Mouse (Mus musculus): ENCODE measurements around the gene Cap1. TPM values are rescaled to one million over a fixed set of nuclear protein-coding genes. Genes with fewer than 3 reads are reported as not detected.

The Cap1 gene
- polyA plus RNA-seq, 1 experiment from 2014 or later = 70.2 TPM

DNA sequence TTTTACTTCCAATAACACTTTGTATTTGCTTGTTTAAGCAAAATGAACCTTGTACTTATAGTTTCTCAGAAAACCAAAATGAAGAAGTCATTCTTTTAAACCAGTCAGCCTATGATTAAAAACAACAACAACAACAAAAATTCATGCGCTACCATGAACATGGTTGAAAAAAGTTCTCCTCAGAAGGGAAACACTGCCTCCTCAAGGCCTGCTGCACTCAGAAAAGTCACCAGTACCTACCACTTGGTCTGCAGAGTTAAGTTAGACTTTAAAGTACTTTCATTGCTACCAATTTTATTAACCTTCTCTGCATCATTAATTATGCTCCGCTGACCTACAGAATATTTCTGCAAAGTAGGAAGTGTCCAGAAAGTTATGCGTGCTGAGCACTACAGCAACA, 2.6 kb downstream of the Cap1 start:
- DNase-seq (ENCODE audit: low spot score) = no peak
- Histone ChIP-seq H3K4me2 (ENCODE audit: low read depth, low read length) (peak overlapping the region; percentile 74), H3K27ac (replicated peaks; ENCODE audit: low read depth, low read length) (no peak overlapping the region), H3K4me1 (ENCODE audit: control insufficient read depth, insufficient read depth, low read length) (peaks cover 21% of the 10 kb centered on the region), H3K9me3 (ENCODE audit: control insufficient read depth, low read length) (no peaks in the 10 kb centered on the region), H3K9ac (ENCODE audit: low read depth, low read length) (no peak overlapping the region), H3K27me3 (replicated peaks; ENCODE audit: control insufficient read depth, insufficient read depth, low read length) (no peaks in the 10 kb centered on the region), H3K4me3 (ENCODE audit: low read depth, low read length) (no peak overlapping the region), H3K36me3 (ENCODE audit: control insufficient read depth, insufficient read depth, low read length) (no peaks in the 10 kb centered on the region)
- no peak for ATAC-seq (ENCODE audit: low read depth)
- 90% methylated on average over 3 of the region's 3 CpGs for WGBS

DNA sequence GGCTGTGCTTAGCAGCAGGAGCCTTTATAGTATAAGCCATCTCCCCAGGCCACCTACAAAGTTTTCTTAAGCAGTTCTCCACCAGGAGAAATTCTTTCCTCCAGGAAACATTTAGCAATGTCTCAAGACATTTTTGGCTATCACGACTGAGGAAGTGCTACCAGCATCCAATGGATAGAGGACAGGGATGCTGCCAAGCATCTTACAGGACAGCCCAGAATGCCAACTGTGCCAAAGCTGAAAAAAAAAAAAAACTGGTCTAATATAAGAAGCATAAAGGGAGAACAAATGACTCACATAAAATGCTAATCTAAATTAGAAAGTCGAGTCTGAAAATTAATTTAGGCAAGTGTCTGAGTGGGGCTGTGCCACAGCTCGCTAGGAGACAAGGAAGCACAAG, 3.3 kb downstream of the Cap1 start:
- H3K27me3 ChIP-seq (replicated peaks; ENCODE audit: control insufficient read depth, insufficient read depth, low read length) = no peaks in the 10 kb centered on the region
- no peak overlapping the region for H3K9ac ChIP-seq (ENCODE audit: low read depth, low read length)
- H3K36me3 ChIP-seq (ENCODE audit: control insufficient read depth, insufficient read depth, low read length) = no peaks in the 10 kb centered on the region
- H3K4me3 ChIP-seq (ENCODE audit: low read depth, low read length) = no peak overlapping the region
- peaks cover 21% of the 10 kb centered on the region for H3K4me1 ChIP-seq (ENCODE audit: control insufficient read depth, insufficient read depth, low read length)
- no peaks in the 10 kb centered on the region for H3K9me3 ChIP-seq (ENCODE audit: control insufficient read depth, low read length)
- H3K4me2 ChIP-seq (ENCODE audit: low read depth, low read length) = no peak overlapping the region
- DNase-seq (ENCODE audit: low spot score) (no peak), ATAC-seq (ENCODE audit: low read depth) (no peak)
- 72% methylated on average over 3 of the region's 3 CpGs for WGBS
- no peak overlapping the region for H3K27ac ChIP-seq (replicated peaks; ENCODE audit: low read depth, low read length)

DNA sequence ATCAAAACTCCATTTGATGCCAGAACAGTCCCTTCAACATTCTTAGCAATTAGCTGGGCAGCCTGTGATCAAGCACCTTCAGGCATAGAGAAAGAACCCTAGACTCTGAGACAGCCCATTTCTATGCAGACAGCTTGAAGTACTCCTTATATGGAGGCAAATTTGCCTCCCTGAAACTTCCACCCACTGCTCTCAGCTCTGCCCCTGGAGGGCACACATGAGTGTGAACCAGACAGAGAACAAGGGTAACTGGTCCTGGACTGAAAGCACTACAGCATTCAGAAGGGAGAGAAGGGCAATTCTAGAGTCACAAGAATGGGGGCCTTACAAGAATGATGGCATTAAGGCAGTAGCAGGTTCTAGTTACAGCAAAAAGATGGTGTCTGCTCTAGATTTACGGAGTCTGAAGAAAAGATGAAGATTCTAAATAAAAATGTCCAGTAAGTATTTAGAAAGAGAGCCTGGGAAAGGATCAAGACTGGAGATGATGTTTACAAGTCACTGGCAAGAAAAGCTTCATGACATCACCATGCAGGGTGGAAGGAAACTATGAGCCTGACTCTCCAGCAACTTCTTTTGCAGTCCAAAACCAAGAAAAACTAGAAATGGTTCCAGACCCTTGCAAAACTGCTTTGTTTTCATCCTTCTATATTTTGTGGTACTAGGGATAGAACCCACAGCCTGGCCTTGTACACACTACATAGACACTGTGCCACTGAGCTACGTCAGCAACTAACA, 7.4 kb downstream of the Cap1 start:
- Histone ChIP-seq H3K27ac (replicated peaks; ENCODE audit: low read depth, low read length) (no peak overlapping the region), H3K27me3 (replicated peaks; ENCODE audit: control insufficient read depth, insufficient read depth, low read length) (no peaks in the 10 kb centered on the region), H3K4me3 (ENCODE audit: low read depth, low read length) (no peak overlapping the region), H3K4me1 (ENCODE audit: control insufficient read depth, insufficient read depth, low read length) (peaks cover 6% of the 10 kb centered on the region; the same call in 1 of the 2 replicates), H3K9me3 (ENCODE audit: control insufficient read depth, low read length) (no peaks in the 10 kb centered on the region), H3K9ac (ENCODE audit: low read depth, low read length) (no peak overlapping the region), H3K36me3 (ENCODE audit: control insufficient read depth, insufficient read depth, low read length) (no peaks in the 10 kb centered on the region), H3K4me2 (ENCODE audit: low read depth, low read length) (no peak overlapping the region)
- no peak for DNase-seq (ENCODE audit: low spot score)
- 99% methylated on average over 2 of the region's 2 CpGs for WGBS
- no peak for ATAC-seq (ENCODE audit: low read depth)

DNA sequence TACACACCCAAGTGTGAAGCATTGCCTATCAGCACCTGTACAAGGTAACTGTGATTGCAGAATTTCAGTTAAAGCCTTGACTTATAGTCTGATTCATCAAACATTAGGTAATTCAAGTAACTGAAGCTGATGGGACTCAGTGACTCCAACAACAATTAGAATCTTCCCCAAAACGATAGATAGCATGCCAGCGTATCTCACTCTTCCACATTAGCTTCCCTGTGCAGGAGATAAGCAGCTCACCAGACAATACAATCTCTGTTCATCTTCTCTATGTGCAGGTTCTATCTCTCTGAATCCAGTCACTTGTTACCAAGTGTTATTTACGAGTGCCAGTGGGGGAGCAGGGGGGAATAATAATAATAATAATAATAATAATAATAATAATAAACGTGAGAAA, 12.3 kb downstream of the Cap1 start:
- no peak for DNase-seq (ENCODE audit: low spot score)
- H3K27me3 ChIP-seq (replicated peaks; ENCODE audit: control insufficient read depth, insufficient read depth, low read length) = no peaks in the 10 kb centered on the region
- H3K9ac ChIP-seq (ENCODE audit: low read depth, low read length) = no peak overlapping the region
- H3K4me3 ChIP-seq (ENCODE audit: low read depth, low read length) = no peak overlapping the region
- no peak for ATAC-seq (ENCODE audit: low read depth)
- H3K36me3 ChIP-seq (ENCODE audit: control insufficient read depth, insufficient read depth, low read length) = peaks cover 38% of the 10 kb centered on the region
- H3K9me3 ChIP-seq (ENCODE audit: control insufficient read depth, low read length) = no peaks in the 10 kb centered on the region
- H3K4me1 ChIP-seq (ENCODE audit: control insufficient read depth, insufficient read depth, low read length) = no peaks in the 10 kb centered on the region
- WGBS = 85% methylated on average over 4 of the region's 4 CpGs
- no peak overlapping the region for H3K4me2 ChIP-seq (ENCODE audit: low read depth, low read length)
- H3K27ac ChIP-seq (replicated peaks; ENCODE audit: low read depth, low read length) = no peak overlapping the region

DNA sequence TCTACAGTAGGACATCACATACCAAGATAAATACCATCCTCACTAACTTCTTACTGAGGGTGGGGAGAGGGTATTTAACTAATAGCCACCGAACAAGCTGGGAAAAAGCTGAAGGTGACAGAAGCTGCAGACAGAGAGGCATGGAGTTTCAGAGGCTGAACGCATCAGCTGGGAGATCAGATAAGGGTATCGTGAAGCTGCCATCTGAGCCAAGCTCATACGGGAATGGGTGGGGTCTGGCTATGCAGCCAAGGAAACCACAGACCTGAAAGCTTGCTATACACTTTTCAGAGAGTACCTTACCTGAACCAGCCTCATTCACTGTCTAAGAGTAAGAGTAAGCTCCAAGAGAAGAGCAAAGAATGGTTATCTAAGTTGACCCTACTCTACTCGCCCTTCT, 12.9 kb downstream of the Cap1 start:
- Histone ChIP-seq H3K4me2 (ENCODE audit: low read depth, low read length) (no peak overlapping the region), H3K4me3 (ENCODE audit: low read depth, low read length) (no peak overlapping the region), H3K36me3 (ENCODE audit: control insufficient read depth, insufficient read depth, low read length) (peaks cover 43% of the 10 kb centered on the region), H3K27me3 (replicated peaks; ENCODE audit: control insufficient read depth, insufficient read depth, low read length) (no peaks in the 10 kb centered on the region), H3K9ac (ENCODE audit: low read depth, low read length) (no peak overlapping the region), H3K27ac (replicated peaks; ENCODE audit: low read depth, low read length) (no peak overlapping the region), H3K4me1 (ENCODE audit: control insufficient read depth, insufficient read depth, low read length) (no peaks in the 10 kb centered on the region), H3K9me3 (ENCODE audit: control insufficient read depth, low read length) (no peaks in the 10 kb centered on the region)
- WGBS = 67% methylated on average over 5 of the region's 5 CpGs
- DNase-seq (ENCODE audit: low spot score) = no peak
- no peak for ATAC-seq (ENCODE audit: low read depth)

DNA sequence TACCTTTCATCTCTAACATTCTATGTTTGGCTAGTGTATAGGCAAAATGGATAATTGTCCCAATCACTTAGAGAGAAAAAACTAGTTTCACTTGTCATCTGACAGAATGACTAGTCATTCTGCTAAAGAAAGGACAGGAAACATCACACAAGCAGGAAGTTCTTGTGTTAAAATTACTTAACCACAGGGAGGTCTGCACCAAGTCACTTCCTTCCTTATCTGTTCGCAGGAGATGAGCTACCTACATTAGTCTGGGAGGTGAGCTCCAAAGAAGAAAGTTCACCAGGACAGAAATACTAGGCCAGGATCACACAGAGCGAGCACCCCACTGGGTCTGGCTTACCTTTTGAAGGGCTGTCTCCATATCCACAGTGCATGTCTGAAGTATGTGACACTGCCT, 13.9 kb downstream of the Cap1 start:
- H3K27ac ChIP-seq (replicated peaks; ENCODE audit: low read depth, low read length) = no peak overlapping the region
- H3K4me1 ChIP-seq (ENCODE audit: control insufficient read depth, insufficient read depth, low read length) = no peaks in the 10 kb centered on the region
- H3K9me3 ChIP-seq (ENCODE audit: control insufficient read depth, low read length) = no peaks in the 10 kb centered on the region
- H3K27me3 ChIP-seq (replicated peaks; ENCODE audit: control insufficient read depth, insufficient read depth, low read length) = no peaks in the 10 kb centered on the region
- no peak overlapping the region for H3K9ac ChIP-seq (ENCODE audit: low read depth, low read length)
- WGBS = 90% methylated on average over 2 of the region's 2 CpGs
- no peak overlapping the region for H3K4me2 ChIP-seq (ENCODE audit: low read depth, low read length)
- DNase-seq (ENCODE audit: low spot score) (no peak), ATAC-seq (ENCODE audit: low read depth) (no peak)
- H3K4me3 ChIP-seq (ENCODE audit: low read depth, low read length) = no peak overlapping the region
- peaks cover 51% of the 10 kb centered on the region for H3K36me3 ChIP-seq (ENCODE audit: control insufficient read depth, insufficient read depth, low read length)

DNA sequence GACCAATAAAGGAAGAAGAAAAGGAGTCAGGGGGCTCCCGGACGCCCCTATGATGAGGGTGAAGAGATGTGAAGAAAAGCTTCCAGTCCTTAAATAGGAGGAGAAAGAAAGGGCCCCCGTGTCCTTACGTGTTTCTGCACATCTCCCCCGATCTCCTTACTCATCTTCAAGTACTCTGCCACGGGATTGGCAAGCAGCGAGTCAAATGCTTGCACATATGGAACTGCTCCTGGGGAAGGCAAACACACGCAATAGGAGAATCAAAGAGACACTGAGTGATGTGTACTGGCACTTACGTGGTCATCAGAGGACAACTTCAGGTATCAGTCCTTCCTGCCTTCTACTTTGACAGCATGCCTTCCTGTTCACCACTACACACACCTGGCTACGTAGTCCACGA, 14.6 kb downstream of the Cap1 start:
- Histone ChIP-seq H3K9ac (ENCODE audit: low read depth, low read length) (no peak overlapping the region), H3K4me3 (ENCODE audit: low read depth, low read length) (no peak overlapping the region), H3K4me1 (ENCODE audit: control insufficient read depth, insufficient read depth, low read length) (no peaks in the 10 kb centered on the region), H3K9me3 (ENCODE audit: control insufficient read depth, low read length) (no peaks in the 10 kb centered on the region), H3K4me2 (ENCODE audit: low read depth, low read length) (no peak overlapping the region), H3K27ac (replicated peaks; ENCODE audit: low read depth, low read length) (no peak overlapping the region), H3K27me3 (replicated peaks; ENCODE audit: control insufficient read depth, insufficient read depth, low read length) (no peaks in the 10 kb centered on the region), H3K36me3 (ENCODE audit: control insufficient read depth, insufficient read depth, low read length) (peaks cover 57% of the 10 kb centered on the region)
- DNase-seq (ENCODE audit: low spot score) (no peak), ATAC-seq (ENCODE audit: low read depth) (no peak)
- 90% methylated on average over 11 of the region's 11 CpGs for WGBS

DNA sequence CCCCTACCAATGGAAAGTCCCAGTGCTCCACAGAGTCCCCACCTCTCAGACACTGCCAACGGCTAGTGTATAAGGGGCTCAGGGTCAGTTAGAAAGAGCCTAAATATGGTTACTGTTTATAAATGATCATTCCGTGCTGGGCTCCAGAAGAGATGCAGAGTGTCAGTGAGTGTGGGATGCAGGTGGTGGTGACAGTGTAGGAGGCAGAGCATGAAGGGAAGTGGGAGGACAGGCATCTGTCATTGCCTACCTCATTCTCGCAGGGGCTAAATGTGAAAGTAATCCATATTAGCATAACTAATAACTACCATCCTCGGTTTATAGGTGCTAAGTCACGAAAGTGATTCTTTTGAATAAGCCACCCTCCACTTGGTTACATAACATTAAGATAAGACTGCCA, 15.1 kb downstream of the Cap1 start:
- ATAC-seq (ENCODE audit: low read depth) = no peak
- no peak overlapping the region for H3K4me2 ChIP-seq (ENCODE audit: low read depth, low read length)
- WGBS = 86% methylated on average over 5 of the region's 5 CpGs
- no peaks in the 10 kb centered on the region for H3K4me1 ChIP-seq (ENCODE audit: control insufficient read depth, insufficient read depth, low read length)
- H3K9ac ChIP-seq (ENCODE audit: low read depth, low read length) = no peak overlapping the region
- no peaks in the 10 kb centered on the region for H3K9me3 ChIP-seq (ENCODE audit: control insufficient read depth, low read length)
- H3K27ac ChIP-seq (replicated peaks; ENCODE audit: low read depth, low read length) = no peak overlapping the region
- H3K36me3 ChIP-seq (ENCODE audit: control insufficient read depth, insufficient read depth, low read length) = peaks cover 62% of the 10 kb centered on the region
- no peak overlapping the region for H3K4me3 ChIP-seq (ENCODE audit: low read depth, low read length)
- DNase-seq (ENCODE audit: low spot score) = no peak
- H3K27me3 ChIP-seq (replicated peaks; ENCODE audit: control insufficient read depth, insufficient read depth, low read length) = no peaks in the 10 kb centered on the region

DNA sequence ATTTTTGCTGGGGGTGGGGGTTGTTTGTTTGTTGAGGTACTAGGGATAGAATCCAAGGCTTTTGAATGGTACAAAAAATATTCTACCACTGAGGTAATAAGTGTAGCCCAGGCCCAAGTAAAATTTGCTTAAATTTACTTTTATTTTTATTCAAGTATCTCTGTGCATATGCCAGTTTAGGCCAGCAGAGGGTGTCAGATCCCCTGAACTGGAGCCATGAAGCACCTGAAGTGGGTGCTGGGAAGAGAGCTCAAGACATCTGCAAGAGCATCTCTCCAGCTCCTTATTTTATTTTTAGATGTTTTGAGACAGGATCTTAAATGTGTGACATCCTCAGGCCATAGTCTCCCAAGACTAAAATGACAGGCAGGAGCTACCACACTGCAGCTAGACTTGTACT, 15.8 kb downstream of the Cap1 start:
- no peak overlapping the region for H3K4me2 ChIP-seq (ENCODE audit: low read depth, low read length)
- H3K4me3 ChIP-seq (ENCODE audit: low read depth, low read length) = no peak overlapping the region
- no peaks in the 10 kb centered on the region for H3K27me3 ChIP-seq (replicated peaks; ENCODE audit: control insufficient read depth, insufficient read depth, low read length)
- ATAC-seq (ENCODE audit: low read depth) (no peak), DNase-seq (ENCODE audit: low spot score) (no peak)
- peaks cover 69% of the 10 kb centered on the region for H3K36me3 ChIP-seq (ENCODE audit: control insufficient read depth, insufficient read depth, low read length)
- no peaks in the 10 kb centered on the region for H3K4me1 ChIP-seq (ENCODE audit: control insufficient read depth, insufficient read depth, low read length)
- no peak overlapping the region for H3K9ac ChIP-seq (ENCODE audit: low read depth, low read length)
- no peak overlapping the region for H3K27ac ChIP-seq (replicated peaks; ENCODE audit: low read depth, low read length)
- no peaks in the 10 kb centered on the region for H3K9me3 ChIP-seq (ENCODE audit: control insufficient read depth, low read length)

All from embryonic facial prominence, embryonic 14.5 days (tissue).